Mouse (Mus musculus) kidney, postnatal 25 days (tissue): ENCODE results near the gene Hist1h3g.

Source experiments
- DNase-seq, 2 experiments: peaks; one replicate each; pipeline ENCODE4 v3.0.0; 2021; ENCODE audit warnings: mixed read lengths in 2 of 2

The Hist1h3g gene

GRCm38 (mm10) chr13:23581408-23582218 lies 46.4 kb downstream of the Hist1h3g start, which contains the start of gene Hist1h4d:
Hist1h4d (plus strand) TSS chr13:23581598.
- peak; percentile 96 for DNase-seq

- DNase-seq: no peak
Measured at GRCm38 (mm10) chr13:23582219-23583056, 47.2 kb downstream of the Hist1h3g start.

DNA sequence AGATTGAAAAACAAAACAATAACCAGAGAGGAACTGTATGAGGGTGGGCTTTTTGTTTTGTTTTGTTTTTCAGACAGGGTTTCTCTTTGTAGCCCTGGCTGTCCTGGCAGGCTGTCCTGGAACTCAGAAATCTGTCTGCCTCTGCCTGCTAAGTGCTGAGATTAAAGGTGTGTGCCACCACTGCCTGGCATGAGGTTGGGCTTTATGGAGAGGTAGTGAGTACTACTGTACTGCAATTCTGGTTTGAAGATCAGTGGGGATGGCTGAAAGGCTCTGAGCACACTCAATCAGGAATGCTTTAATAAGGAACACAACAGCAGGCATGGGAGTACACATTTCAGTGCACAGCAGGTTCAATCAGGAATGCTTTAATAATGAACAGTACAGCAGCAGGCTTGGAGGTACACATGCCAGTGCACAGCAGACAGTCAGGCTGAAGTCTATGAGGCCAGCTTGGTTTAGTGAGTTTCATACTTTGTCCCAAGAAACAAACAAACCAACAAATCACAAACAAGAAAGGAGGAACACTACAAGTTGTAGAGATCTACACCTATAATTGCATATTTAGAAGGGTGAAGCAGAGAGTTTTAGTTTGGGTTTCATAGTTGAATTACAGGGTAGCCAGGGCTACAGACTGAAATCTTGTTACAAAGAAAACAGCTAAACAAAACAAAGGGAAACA lies 48.3 kb downstream of the Hist1h3g start:
- no peak for DNase-seq

DNA sequence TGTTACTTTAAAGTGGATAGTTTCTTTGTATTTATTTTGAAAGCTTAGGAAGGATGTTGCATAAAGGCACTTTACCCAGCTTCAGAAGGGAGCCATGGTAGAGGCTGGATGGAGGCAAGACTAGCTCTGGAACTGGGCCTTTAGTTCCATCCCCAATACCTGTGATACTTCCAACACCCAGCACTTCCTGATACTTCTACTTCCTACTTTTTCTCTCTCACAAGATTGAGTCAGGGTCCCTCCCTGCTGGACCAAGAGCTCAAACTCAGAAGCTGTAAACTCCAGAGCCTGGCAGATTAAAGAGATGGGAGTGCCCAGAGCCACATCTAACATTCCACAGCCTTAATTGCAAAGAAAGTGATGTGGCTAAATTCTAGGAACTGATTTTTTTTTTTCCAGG lies 49.1 kb downstream of the Hist1h3g start:
- no peak for DNase-seq

DNA sequence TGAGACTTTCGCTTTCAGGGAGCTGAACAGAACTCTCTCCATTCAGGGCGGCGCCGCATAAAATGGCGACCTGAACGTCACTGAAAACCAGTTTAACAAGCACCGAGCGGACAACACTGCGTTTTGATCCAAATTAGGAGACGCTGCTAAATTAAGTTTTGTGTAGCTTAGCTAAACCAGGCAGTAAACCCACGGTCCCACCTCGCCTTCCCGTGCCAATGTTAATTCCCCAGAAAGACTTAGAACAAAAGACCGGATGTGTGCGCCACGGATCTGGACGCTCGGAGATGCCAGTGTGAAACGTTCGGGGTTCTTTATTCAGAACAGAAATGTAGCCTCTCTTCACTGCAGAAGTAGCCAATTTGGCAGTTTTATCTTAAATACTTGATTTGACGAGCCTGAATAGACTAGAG lies 49.8 kb downstream of the Hist1h3g start:
- peak; percentile 71 to 82 for DNase-seq
